Mouse (Mus musculus) ES-Bruce4 (cell line): ENCODE data around the gene Nhlrc3. TPM values are rescaled to one million over a fixed set of nuclear protein-coding genes. Genes with fewer than 3 reads are reported as not detected.

Experiments used
- H3K27ac ChIP-seq: 2 replicates; pipeline ENCODE4 v1.5.1; 2012; ENCODE audit warnings: low read length, inconsistent platforms; ENCODE audit not compliant: insufficient read depth
- H3K27me3 ChIP-seq: 2 replicates; pipeline ENCODE4 v1.6.1; 2012; ENCODE audit warnings: mild to moderate bottlenecking, low read length, inconsistent platforms; ENCODE audit not compliant: control insufficient read depth, poor library complexity, insufficient read depth, severe bottlenecking
- H3K36me3 ChIP-seq: 2 replicates; pipeline ENCODE4 v1.6.1; 2012; ENCODE audit warnings: inconsistent platforms, mild to moderate bottlenecking, low read length, moderate library complexity; ENCODE audit not compliant: control insufficient read depth, poor library complexity, insufficient read depth, severe bottlenecking
- H3K4me1 ChIP-seq: one replicate; pipeline ENCODE4 v1.8.1; 2011; ENCODE audit warnings: low read length; ENCODE audit not compliant: control insufficient read depth, insufficient read depth
- H3K4me3 ChIP-seq: 2 replicates; pipeline ENCODE4 v1.5.1; 2011; ENCODE audit warnings: low read depth, mild to moderate bottlenecking, low read length
- H3K9ac ChIP-seq: 2 replicates; pipeline ENCODE4 v1.6.1; 2012; ENCODE audit warnings: low read depth, mild to moderate bottlenecking, inconsistent platforms; ENCODE audit not compliant: poor library complexity, severe bottlenecking
- H3K9me3 ChIP-seq: replicated peaks from 2 replicates; pipeline ENCODE4 v1.6.1; 2012; ENCODE audit warnings: mild to moderate bottlenecking, low read length, inconsistent platforms; ENCODE audit not compliant: control insufficient read depth, poor library complexity, insufficient read depth, severe bottlenecking
- CTCF ChIP-seq: IDR thresholded peaks from one replicate; pipeline ENCODE4 v1.8.1; 2011; ENCODE audit warnings: low read depth, low read length
- EP300 ChIP-seq: IDR thresholded peaks from 2 replicates; pipeline ENCODE4 v1.6.1; 2011; ENCODE audit warnings: low read depth, low read length; ENCODE audit not compliant: insufficient read depth
- POLR2A ChIP-seq: IDR thresholded peaks from one replicate; pipeline ENCODE4 v1.8.1; 2011; ENCODE audit warnings: low read length; ENCODE audit not compliant: insufficient read depth
- polyA plus RNA-seq: library from polyadenylated mRNA; stranded (reverse); fragments of >200 nt; gene quantifications from 2 replicates; pipeline ENCODE4 v1.2.4, GENCODE M21; 2011; ENCODE audit warnings: low read depth; ENCODE audit not compliant: missing spikeins, insufficient read depth, insufficient read length

Nhlrc3 gene
- polyA plus RNA-seq, 1 experiment: 18.2 TPM

GRCm38 (mm10) chr3:53416036-53416506 lies 47.1 kb downstream of the Nhlrc3 start:
- Histone ChIP-seq H3K27ac (no peak overlapping the region), H3K9ac (no peak overlapping the region), H3K27me3 (no peaks in the 10 kb centered on the region), H3K4me1 (no peaks in the 10 kb centered on the region), H3K4me3 (no peak overlapping the region), H3K9me3 (0 out of 2 replicates have a peak, but pooled peaks cover 3% of the 10 kb centered on the region), H3K36me3 (no peaks in the 10 kb centered on the region)
- TF ChIP-seq EP300: no peak
- no peak for TF ChIP-seq CTCF
- no peak for TF ChIP-seq POLR2A

- H3K36me3 ChIP-seq: no peaks in the 10 kb centered on the region
- no peak overlapping the region for H3K4me3 ChIP-seq
- no peak overlapping the region for H3K9ac ChIP-seq
- H3K9me3 ChIP-seq: no peaks in the 10 kb centered on the region
- H3K27ac ChIP-seq: no peak overlapping the region
- TF ChIP-seq POLR2A: no peak
- TF ChIP-seq EP300: no peak
- TF ChIP-seq CTCF: no peak
- H3K27me3 ChIP-seq: no peaks in the 10 kb centered on the region
- H3K4me1 ChIP-seq: no peaks in the 10 kb centered on the region
Observed at GRCm38 (mm10) chr3:53413959-53414358, 49.2 kb downstream of the Nhlrc3 start.

GRCm38 (mm10) chr3:53413465-53413864 lies 49.7 kb downstream of the Nhlrc3 start:
- Histone ChIP-seq H3K4me1 (no peaks in the 10 kb centered on the region), H3K9ac (no peak overlapping the region), H3K27ac (no peak overlapping the region), H3K4me3 (no peak overlapping the region), H3K27me3 (no peaks in the 10 kb centered on the region), H3K36me3 (no peaks in the 10 kb centered on the region), H3K9me3 (no peaks in the 10 kb centered on the region)
- no peak for TF ChIP-seq POLR2A

- Histone ChIP-seq H3K9ac (no peak overlapping the region), H3K4me3 (no peak overlapping the region), H3K27me3 (no peaks in the 10 kb centered on the region), H3K9me3 (no peaks in the 10 kb centered on the region), H3K27ac (no peak overlapping the region), H3K36me3 (no peaks in the 10 kb centered on the region), H3K4me1 (no peaks in the 10 kb centered on the region)
- TF ChIP-seq EP300: no peak
- no peak for TF ChIP-seq POLR2A
- TF ChIP-seq CTCF: no peak
Observed at GRCm38 (mm10) chr3:53412259-53412658, 50.9 kb downstream of the Nhlrc3 start.

- H3K36me3 ChIP-seq: no peaks in the 10 kb centered on the region
- no peaks in the 10 kb centered on the region for H3K27me3 ChIP-seq
- H3K4me1 ChIP-seq: no peaks in the 10 kb centered on the region
- no peak overlapping the region for H3K9ac ChIP-seq
- no peak overlapping the region for H3K4me3 ChIP-seq
- no peak overlapping the region for H3K27ac ChIP-seq
- H3K9me3 ChIP-seq: no peaks in the 10 kb centered on the region
- TF ChIP-seq CTCF: no peak
- TF ChIP-seq EP300: no peak
- no peak for TF ChIP-seq POLR2A
Observed at GRCm38 (mm10) chr3:53410031-53410430, 53.1 kb downstream of the Nhlrc3 start.

- H3K9me3 ChIP-seq: no peaks in the 10 kb centered on the region
- H3K27me3 ChIP-seq: no peaks in the 10 kb centered on the region
- no peaks in the 10 kb centered on the region for H3K4me1 ChIP-seq
- no peak overlapping the region for H3K27ac ChIP-seq
- no peak overlapping the region for H3K4me3 ChIP-seq
- H3K9ac ChIP-seq: no peak overlapping the region
- H3K36me3 ChIP-seq: no peaks in the 10 kb centered on the region
- no peak for TF ChIP-seq POLR2A
Observed at GRCm38 (mm10) chr3:53407145-53407544, 56.0 kb downstream of the Nhlrc3 start.

Other genes with a start within 250 kb of the Nhlrc3 start
- gene Proser1, start 334 bp upstream of the Nhlrc3 start, polyA plus RNA-seq: 31.3 and 34.2 TPM in 2 replicates
- not detected in 2 replicates for gene Stoml3, start 25.3 kb upstream of the Nhlrc3 start, polyA plus RNA-seq
- 29.2 and 30.3 TPM in 2 replicates for gene Frem2, start 194.0 kb upstream of the Nhlrc3 start, polyA plus RNA-seq